Mouse (Mus musculus): ENCODE data around the gene Trhr2. TPM values are rescaled to one million over a fixed set of nuclear protein-coding genes. Genes with fewer than 3 reads are reported as not detected.
"Not testable (repeated sequence)": the region's sequence is repeated elsewhere in the genome, so short reads cannot be mapped to it uniquely, and the experiment has no call there.

Trhr2 gene
- total RNA-seq, 2 experiments from 2014 or later: not detected

GRCm38 (mm10) chr8:122334791-122335490 lies 25.6 kb downstream of the Trhr2 start:
- intact Hi-C loops (cut with DNase I): loop anchor here (5.0 to 10.0 kb wide), 3 partner anchors 37 to 360 kb away; no protein-coding TSS in a partner anchor

GRCm38 (mm10) chr8:122333531-122333930 lies 27.0 kb downstream of the Trhr2 start:
- intact Hi-C loops (cut with DNase I): loop anchor here (1.0 to 10.0 kb wide), 4 partner anchors 51 to 359 kb away; partner anchors contain the start of gene Zfpm1
- no peak for TF ChIP-seq CTCF (IDR thresholded peaks at IDR 0.05)
- H3K27ac ChIP-seq: no peak overlapping the region
- no peak overlapping the region for H3K4me3 ChIP-seq
- no peak for DNase-seq

More at GRCm38 (mm10) chr8:122334791-122335490, 25.6 kb downstream of the Trhr2 start:
- DNase-seq: no peak
- no peak for TF ChIP-seq CTCF (IDR thresholded peaks at IDR 0.05)
- Histone ChIP-seq H3K4me3 (no peak overlapping the region), H3K27ac (no peak overlapping the region)

- Histone ChIP-seq H3K4me3 (no peak overlapping the region), H3K27ac (no peak overlapping the region)
- peak; percentile 88 for DNase-seq
- TF ChIP-seq CTCF (IDR thresholded peaks at IDR 0.05): no peak; the same call in 1 of the 2 replicates
- intact Hi-C loops (cut with DNase I): loop anchor here (1.0 to 10.0 kb wide), 4 partner anchors 50 to 358 kb away; partner anchors contain the start of gene Zfpm1
Measured at GRCm38 (mm10) chr8:122332753-122333506, 27.6 kb downstream of the Trhr2 start.

- Histone ChIP-seq H3K4me3 (no peak overlapping the region), H3K27ac (peak overlapping the region; percentile 41)
- TF ChIP-seq CTCF (IDR thresholded peaks at IDR 0.05): no peak
- intact Hi-C loops (cut with DNase I): loop anchor here (10.0 kb wide), 2 partner anchors 166 to 356 kb away; no protein-coding TSS in a partner anchor
- DNase-seq: peak; percentile 59
Measured at GRCm38 (mm10) chr8:122331134-122331523, 29.4 kb downstream of the Trhr2 start.

- no peak for TF ChIP-seq CTCF (IDR thresholded peaks at IDR 0.05)
- Histone ChIP-seq H3K4me3 (no peak overlapping the region), H3K27ac (peak overlapping the region; percentile 41)
- no peak for DNase-seq
- intact Hi-C loops (cut with DNase I): loop anchor here (10.0 kb wide), 2 partner anchors 166 to 356 kb away; no protein-coding TSS in a partner anchor
Measured at GRCm38 (mm10) chr8:122330446-122331133, 30.0 kb downstream of the Trhr2 start.

- Histone ChIP-seq H3K4me3 (no peak overlapping the region), H3K27ac (no peak overlapping the region)
- TF ChIP-seq CTCF (IDR thresholded peaks at IDR 0.05): no peak
- no peak for DNase-seq
- intact Hi-C loops (cut with DNase I): loop anchor here (10.0 kb wide), 2 partner anchors 165 to 355 kb away; no protein-coding TSS in a partner anchor
Measured at GRCm38 (mm10) chr8:122329553-122330239, 30.9 kb downstream of the Trhr2 start.

- intact Hi-C loops (cut with DNase I): no loop called here
- no peak overlapping the region for H3K4me3 ChIP-seq
- no peak for DNase-seq
- TF ChIP-seq CTCF (IDR thresholded peaks at IDR 0.05): no peak
- H3K27ac ChIP-seq: no peak overlapping the region
Measured at GRCm38 (mm10) chr8:122329072-122329471, 31.5 kb downstream of the Trhr2 start.

GRCm38 (mm10) chr8:122326114-122326542 lies 34.4 kb downstream of the Trhr2 start:
- TF ChIP-seq CTCF (IDR thresholded peaks at IDR 0.05): no peak
- intact Hi-C loops (cut with DNase I): no loop called here
- H3K4me3 ChIP-seq: no peak overlapping the region
- H3K27ac ChIP-seq: no peak overlapping the region
- no peak for DNase-seq

GRCm38 (mm10) chr8:122325196-122325595 lies 35.4 kb downstream of the Trhr2 start:
- intact Hi-C loops (cut with DNase I): no loop called here
- H3K27ac ChIP-seq: no peak overlapping the region
- DNase-seq: no peak
- no peak for TF ChIP-seq CTCF (IDR thresholded peaks at IDR 0.05)
- H3K4me3 ChIP-seq: no peak overlapping the region

GRCm38 (mm10) chr8:122323951-122324402 lies 36.6 kb downstream of the Trhr2 start:
- peak overlapping the region; percentile 8; the same call in 1 of the 2 replicates for H3K27ac ChIP-seq
- peak; percentile 38 for DNase-seq
- intact Hi-C loops (cut with DNase I); H3K4me3 ChIP-seq: not testable (repeated sequence)

- H3K4me3 ChIP-seq: no peak overlapping the region
- DNase-seq: no peak
- no peak overlapping the region for H3K27ac ChIP-seq
- intact Hi-C loops (cut with DNase I): no loop called here
- TF ChIP-seq CTCF (IDR thresholded peaks at IDR 0.05): no peak
Measured at GRCm38 (mm10) chr8:122322792-122323191, 37.8 kb downstream of the Trhr2 start.

- no peak for DNase-seq
- intact Hi-C loops (cut with DNase I): no loop called here
- no peak overlapping the region for H3K27ac ChIP-seq
- TF ChIP-seq CTCF (IDR thresholded peaks at IDR 0.05): no peak
- no peak overlapping the region for H3K4me3 ChIP-seq
Measured at GRCm38 (mm10) chr8:122322126-122322525, 38.4 kb downstream of the Trhr2 start.
